8 mouse cellular contexts compared by ENCODE assay signal in genomic region chr4:145161243-145161642, GRCm38 (mm10). TPM values are rescaled to one million over a fixed set of nuclear protein-coding genes. Genes with fewer than 3 reads are reported as not detected.
DNase-seq lines count a peak whose midpoint lies in the region; ATAC-seq and TF ChIP-seq lines count a peak whose summit lies in the region.
"Had no signal": no experiment of that assay in that cellular context is flagged by ENCODE, and none has a peak within 500 bp of the region (broad histone marks: within the 10 kb centered on the region; RNA-seq: fewer than 3 reads in every experiment).

No protein-coding gene starts in this region.

- 52% methylated on average over 1 of the region's 1 CpGs for WGBS in lung, embryonic 16.5 days
- WGBS in embryonic facial prominence, embryonic 14.5 days = 79% methylated on average over 1 of the region's 1 CpGs

- H3K4me2 ChIP-seq in lung, embryonic 16.5 days (ENCODE audit: low read depth, low read length) = no peak overlapping the region
- no peak overlapping the region for H3K4me2 ChIP-seq in embryonic facial prominence, embryonic 14.5 days (ENCODE audit: low read depth, low read length)
- H3K4me2 ChIP-seq: midbrain, embryonic 12.5 days had no signal

- peaks cover 56% of the 10 kb centered on the region for H3K36me3 ChIP-seq in lung, embryonic 16.5 days (ENCODE audit: control insufficient read depth, insufficient read depth, low read length)
- H3K36me3 ChIP-seq in embryonic facial prominence, embryonic 14.5 days (ENCODE audit: control insufficient read depth, insufficient read depth, low read length) = peaks cover 97% of the 10 kb centered on the region

- H3K4me1 ChIP-seq in lung, embryonic 16.5 days (replicated peaks; ENCODE audit: control insufficient read depth, insufficient read depth, low read length) = no peaks in the 10 kb centered on the region
- no peaks in the 10 kb centered on the region for H3K4me1 ChIP-seq in embryonic facial prominence, embryonic 14.5 days (ENCODE audit: control insufficient read depth, insufficient read depth, low read length)
- H3K4me1 ChIP-seq: midbrain, embryonic 12.5 days had no signal

- CTCF ChIA-PET in Patski (lab: Charles Lee) = interaction anchor here (1.1 to 1.9 kb wide), 7 partner anchors 8 to 395 kb away, joined by 3 to 6 read pairs (median 4); no protein-coding TSS in a partner anchor

- no peak overlapping the region for H3K4me3 ChIP-seq in lung, embryonic 16.5 days (ENCODE audit: low read length)
- no peak overlapping the region for H3K4me3 ChIP-seq in embryonic facial prominence, embryonic 14.5 days (ENCODE audit: low read depth, low read length)
- H3K4me3 ChIP-seq: midbrain, embryonic 12.5 days had no signal

- DNase-seq in lung, postnatal 14 days = no peak
- DNase-seq in Patski (ENCODE audit: low read depth, low spot score) = no peak
- DNase-seq in embryonic facial prominence, embryonic 14.5 days (ENCODE audit: low spot score) = peak; percentile 51
- peak; percentile 31 for DNase-seq in retina, embryonic 14.5 days (ENCODE audit: low spot score)
- no peak for DNase-seq in cerebellum, postnatal 25 days
- DNase-seq in adrenal gland, adult 18-20 months (ENCODE audit: low spot score in 2 of 2) = no peak

- in situ Hi-C loops in Patski (cut with MboI; ENCODE audit: low pct_unique_long_range_greater_than_20kb) = no loop called here

- no peaks in the 10 kb centered on the region for H3K27me3 ChIP-seq in lung, embryonic 16.5 days (ENCODE audit: control insufficient read depth, insufficient read depth, low read depth, low read length)
- H3K27me3 ChIP-seq in Patski = no peaks in the 10 kb centered on the region
- H3K27me3 ChIP-seq in embryonic facial prominence, embryonic 14.5 days (replicated peaks; ENCODE audit: control insufficient read depth, insufficient read depth, low read length) = no peaks in the 10 kb centered on the region
- H3K27me3 ChIP-seq: midbrain, embryonic 12.5 days had no signal

- no peak overlapping the region for H3K9ac ChIP-seq in lung, embryonic 16.5 days (ENCODE audit: low read length)
- H3K9ac ChIP-seq in embryonic facial prominence, embryonic 14.5 days (ENCODE audit: low read depth, low read length) = no peak overlapping the region
- H3K9ac ChIP-seq: midbrain, embryonic 12.5 days had no signal

- TF ChIP-seq CTCF in Patski (IDR thresholded peaks at IDR 0.05) = peak; percentile 62

- no peaks in the 10 kb centered on the region for H3K9me3 ChIP-seq in lung, embryonic 16.5 days (ENCODE audit: control insufficient read depth, low read length)
- no peaks in the 10 kb centered on the region for H3K9me3 ChIP-seq in embryonic facial prominence, embryonic 14.5 days (ENCODE audit: control insufficient read depth, low read length)
- H3K9me3 ChIP-seq: midbrain, embryonic 12.5 days had no signal

- POLR2A ChIA-PET in Patski (lab: Charles Lee) = no interaction called here

- ATAC-seq in lung, embryonic 16.5 days (ENCODE audit: low read depth) = peak; percentile 34; the same call in 1 of the 2 replicates
- ATAC-seq in Patski = no peak
- ATAC-seq in embryonic facial prominence, embryonic 14.5 days (ENCODE audit: low read depth) = no peak

- no peak overlapping the region for H3K27ac ChIP-seq in lung, embryonic 16.5 days (ENCODE audit: low read length)
- H3K27ac ChIP-seq in embryonic facial prominence, embryonic 14.5 days (replicated peaks; ENCODE audit: low read depth, low read length) = no peak overlapping the region
- H3K27ac ChIP-seq: midbrain, embryonic 12.5 days had no signal

RNA-seq across cellular contexts. Expression of gene Vps13d, which starts 33.6 kb away (rescaled TPM):
- 5.9 and 8.0 TPM in 2 replicates for polyA plus RNA-seq in lung, embryonic 16.5 days (2015; fragmentation: Nextera tagmentation; extraction: Ambion mirVana)
- 36.6 TPM for polyA plus RNA-seq in Patski (2021)
- polyA plus RNA-seq in embryonic facial prominence, embryonic 14.5 days (2014; fragmentation: Nextera tagmentation; extraction: Ambion mirVana) = 14.5 and 16.0 TPM in 2 replicates
- total RNA-seq in adrenal gland, adult 18-20 months (2021) = 10 to 100 TPM; 48.1 to 71.3 TPM

Comparison
In these comparisons a context has a peak if more than half of its experiments do, and no peak if none do; other contexts are left out.
1. DNase-seq: peak in embryonic facial prominence, embryonic 14.5 days (single experiment) and retina, embryonic 14.5 days (single experiment); none in lung, postnatal 14 days (single experiment), Patski (single experiment), cerebellum, postnatal 25 days (0 of 2) and adrenal gland, adult 18-20 months (0 of 2).